Mouse (Mus musculus) testis, adult 2 months (tissue): Measurements from ENCODE around the gene Mical2.

ENCODE experiments used
- CTCF ChIP-seq: fragments of 200-500 bp; IDR thresholded peaks from 2 replicates; pipeline ENCODE4 v1.5.1; 2012; ENCODE audit warnings: low read depth, mild to moderate bottlenecking, inconsistent platforms, low read length, moderate library complexity; ENCODE audit not compliant: control insufficient read depth, insufficient read depth, insufficient replicate concordance
- POLR2A ChIP-seq: fragments of 200-500 bp; IDR thresholded peaks from 2 replicates; pipeline ENCODE4 v1.6.1; 2012; ENCODE audit warnings: low read depth, mild to moderate bottlenecking, inconsistent platforms, low read length, moderate library complexity; ENCODE audit not compliant: control insufficient read depth

DNA sequence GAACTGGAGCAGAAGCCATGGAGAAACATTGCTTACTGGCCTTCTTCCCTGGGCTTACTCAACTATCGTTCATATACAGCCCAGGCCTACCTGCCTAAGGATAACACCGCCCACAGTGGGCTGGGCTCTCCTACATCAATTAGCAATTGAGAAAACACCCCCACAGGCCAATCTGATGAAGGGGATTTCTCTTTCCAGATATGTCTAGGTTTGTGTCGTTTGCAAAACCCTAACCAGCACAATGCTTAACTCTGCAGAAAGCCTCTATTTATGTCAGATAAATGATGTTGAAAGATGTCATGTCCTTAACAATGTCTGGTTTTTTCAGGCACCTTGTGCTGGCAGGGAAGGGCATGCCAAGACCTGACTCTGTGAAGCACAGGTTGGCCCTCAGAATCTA lies 144.3 kb downstream of the Mical2 start:
- no peak for TF ChIP-seq CTCF
- no peak for TF ChIP-seq POLR2A
